Mouse (Mus musculus): ENCODE results near the gene Dcbld2. TPM values are rescaled to one million over a fixed set of nuclear protein-coding genes. Genes with fewer than 3 reads are reported as not detected.

Gene Dcbld2
- polyA plus RNA-seq (2017; shearing (Covaris generic)): 1.7 TPM

DNA sequence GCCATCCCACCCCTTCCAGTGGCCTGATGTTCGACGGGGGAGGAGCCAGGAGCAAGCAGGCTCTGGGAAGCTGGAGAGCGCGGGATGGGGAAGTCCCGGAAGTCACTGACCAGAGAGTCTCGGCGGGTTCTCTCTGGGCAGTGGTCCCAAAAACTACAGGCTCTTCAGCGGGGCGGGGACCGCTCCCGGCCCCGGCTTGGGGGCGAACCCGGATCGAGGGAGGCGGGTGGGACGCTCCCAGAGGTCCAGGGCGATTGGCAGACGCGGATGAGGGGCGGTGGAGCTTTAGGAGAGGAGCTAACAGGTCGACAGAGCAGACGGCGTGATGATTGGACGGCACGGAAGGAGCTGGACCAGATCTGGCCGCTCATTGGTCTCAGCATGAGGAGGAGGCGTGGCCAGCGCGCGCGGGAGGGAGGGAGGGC lies at the start of gene Dcbld2:
Gene Dcbld2, plus strand, starts transcription at position 382 of the 425 bp plus-strand sequence.

Other genes starting within 250 kb of the Dcbld2 start
- 145 TPM for gene St3gal6, start 115.8 kb downstream of the Dcbld2 start, polyA plus RNA-seq (2017; shearing (Covaris generic))
- gene Gm813, start 208.5 kb downstream of the Dcbld2 start, polyA plus RNA-seq (2017; shearing (Covaris generic)): 1.3 TPM
- gene E330017A01Rik, start 230.3 kb downstream of the Dcbld2 start, polyA plus RNA-seq (2017; shearing (Covaris generic)): not detected

Measured in effector memory CD4-positive, alpha-beta T cell, adult 7 months (primary cell).